Mouse (Mus musculus): ENCODE data around the gene Mga.

Mga gene

DNA sequence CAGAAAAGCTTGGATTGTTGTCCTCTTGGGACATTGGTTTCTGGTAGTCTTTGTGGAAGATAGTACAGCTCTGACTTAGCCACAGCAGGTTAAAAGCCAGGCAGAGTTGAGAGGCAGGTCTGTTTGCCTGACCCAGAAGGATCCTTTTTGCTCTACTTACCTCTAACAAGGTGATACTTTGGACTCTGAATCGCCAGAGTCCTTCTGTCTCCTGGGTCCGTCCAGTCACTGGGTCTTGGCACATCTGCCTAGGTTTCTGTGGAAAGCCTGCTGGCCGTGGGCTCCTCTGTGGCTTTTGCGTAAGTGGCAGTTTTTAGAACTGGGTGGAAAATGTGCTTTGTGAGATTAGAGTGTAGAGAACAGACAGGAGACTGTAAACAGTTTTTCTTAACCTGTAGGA is 91.9 kb downstream of the Mga start:
- DNase-seq = no peak

DNA sequence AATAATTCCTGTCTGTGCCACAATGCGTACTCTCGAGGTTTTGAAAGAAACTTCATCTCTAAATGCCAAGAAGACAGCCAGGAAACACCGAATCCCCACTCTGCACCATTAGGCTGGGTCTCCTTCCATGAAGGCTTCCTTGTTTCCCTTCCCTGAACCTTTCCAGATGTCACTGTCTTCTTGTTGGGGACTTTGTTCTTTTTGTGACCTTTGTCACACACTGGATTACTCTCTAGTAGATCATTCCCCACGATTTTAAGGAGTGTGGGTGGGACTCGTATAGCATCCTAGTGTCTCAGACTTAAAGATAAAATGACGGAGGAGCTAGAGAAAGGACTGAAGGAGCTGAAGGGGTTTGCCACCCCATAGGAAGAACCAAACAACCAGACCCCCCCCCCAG is 93.9 kb downstream of the Mga start:
- DNase-seq = no peak

GRCm38 (mm10) chr2:119992349-119992748 is 95.3 kb downstream of the Mga start:
- no peak for DNase-seq

DNA sequence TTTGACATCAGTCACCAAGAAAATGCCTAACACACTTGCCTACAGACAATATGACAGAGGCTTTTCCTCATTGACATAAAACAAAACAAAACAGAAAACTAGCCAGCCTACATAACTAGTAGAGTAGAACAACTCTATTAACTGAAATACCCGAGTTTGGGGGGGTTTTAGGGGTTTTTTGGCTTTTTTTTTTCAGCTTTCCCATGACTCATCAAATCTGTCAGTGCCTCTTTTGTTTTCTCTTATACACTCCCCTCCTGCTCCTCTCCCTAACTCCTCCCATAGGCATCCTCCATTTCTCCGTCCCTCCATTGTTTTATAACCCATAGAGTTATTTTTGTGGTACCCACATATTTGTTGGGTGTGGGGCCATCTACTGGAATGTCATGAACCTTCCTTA is 96.5 kb downstream of the Mga start:
- DNase-seq = no peak

DNA sequence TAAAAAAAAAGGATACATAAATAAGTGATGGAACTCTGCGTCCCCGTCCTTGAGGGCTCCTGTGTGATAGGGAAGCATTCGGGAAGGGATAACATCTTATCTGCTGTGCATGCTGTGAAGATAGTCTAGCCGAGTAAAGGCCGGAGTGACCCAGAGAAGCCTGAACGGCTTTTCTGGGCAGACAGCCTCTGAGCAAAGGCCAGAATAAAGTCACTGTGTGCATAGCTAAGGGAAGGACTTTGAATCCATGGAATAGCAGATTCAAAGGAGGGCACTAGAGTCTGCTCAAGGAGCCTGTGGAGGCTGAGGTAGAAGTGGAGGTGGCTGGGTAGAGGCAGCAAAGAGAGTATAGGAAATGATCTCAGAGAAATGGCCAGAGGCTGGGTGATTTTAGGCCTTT is 97.8 kb downstream of the Mga start:
- no peak for DNase-seq

DNA sequence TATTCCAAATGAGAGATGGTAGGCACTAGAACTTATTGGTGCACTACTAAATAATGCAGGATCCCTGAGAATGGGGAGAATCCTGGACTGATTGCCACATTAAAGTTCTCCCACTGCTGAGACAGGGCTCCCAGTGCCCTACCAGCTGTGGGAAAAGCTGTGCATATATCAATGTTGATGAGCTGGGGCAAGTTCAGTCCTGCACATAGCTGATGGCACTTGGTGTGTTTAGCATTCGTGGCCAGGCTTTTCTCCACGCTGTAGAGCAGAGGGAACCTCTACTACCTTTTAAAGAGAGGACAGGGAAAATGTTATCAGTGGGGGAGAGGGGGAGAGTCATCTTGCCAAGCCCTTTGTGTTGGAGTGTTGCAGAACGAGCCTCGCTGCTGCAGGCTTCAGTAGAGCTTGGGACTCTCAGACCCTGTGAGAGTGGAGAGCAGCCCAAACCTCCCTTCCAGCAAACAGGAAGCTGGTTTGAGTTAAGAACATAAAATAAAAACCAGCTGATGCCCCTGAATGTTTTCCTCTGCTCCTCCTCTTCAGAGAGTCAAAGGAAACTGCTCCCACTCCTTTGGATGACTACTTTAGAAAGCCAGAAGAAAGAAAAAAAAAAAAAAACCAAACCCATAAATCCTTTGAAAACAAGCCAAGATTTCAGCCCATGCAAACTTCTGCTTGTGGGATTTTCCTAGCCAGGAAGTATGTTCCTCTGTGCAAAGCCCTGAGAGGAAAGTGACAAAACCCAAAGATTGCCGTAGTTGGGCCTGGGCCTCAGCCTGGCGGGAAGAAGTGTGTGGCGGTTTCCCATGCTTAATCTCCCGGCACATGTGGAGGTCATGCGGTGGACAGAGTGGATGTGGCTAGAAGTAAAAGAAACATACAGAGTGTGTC is 98.6 kb downstream of the Mga start:
- peak; percentile 53 to 61 for DNase-seq

- DNase-seq = no peak
Observed at GRCm38 (mm10) chr2:119997354-119997753, 100.3 kb downstream of the Mga start.

DNA sequence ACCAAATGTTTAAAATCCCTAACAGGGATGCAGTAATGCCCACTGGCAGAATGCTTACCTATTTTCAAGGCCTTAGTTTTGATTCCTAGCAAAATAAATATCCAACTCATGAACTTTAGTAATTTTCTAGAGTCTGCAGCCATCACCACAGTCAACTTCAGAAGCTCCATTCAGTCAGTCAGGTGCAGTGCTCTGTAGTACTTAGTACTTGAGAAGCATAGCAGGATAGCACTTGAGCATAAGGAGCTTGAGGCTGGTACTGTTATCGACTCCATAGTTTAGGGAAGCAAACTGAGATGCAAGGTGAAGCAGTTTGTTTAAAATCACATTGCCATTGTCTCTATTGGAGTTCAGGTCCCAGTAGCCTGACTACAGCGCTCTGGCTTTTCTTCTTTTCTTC is 102.7 kb downstream of the Mga start:
- no peak for DNase-seq

- peak; percentile 39 to 61 for DNase-seq
Observed at GRCm38 (mm10) chr2:120000882-120001584, 104.0 kb downstream of the Mga start.

DNA sequence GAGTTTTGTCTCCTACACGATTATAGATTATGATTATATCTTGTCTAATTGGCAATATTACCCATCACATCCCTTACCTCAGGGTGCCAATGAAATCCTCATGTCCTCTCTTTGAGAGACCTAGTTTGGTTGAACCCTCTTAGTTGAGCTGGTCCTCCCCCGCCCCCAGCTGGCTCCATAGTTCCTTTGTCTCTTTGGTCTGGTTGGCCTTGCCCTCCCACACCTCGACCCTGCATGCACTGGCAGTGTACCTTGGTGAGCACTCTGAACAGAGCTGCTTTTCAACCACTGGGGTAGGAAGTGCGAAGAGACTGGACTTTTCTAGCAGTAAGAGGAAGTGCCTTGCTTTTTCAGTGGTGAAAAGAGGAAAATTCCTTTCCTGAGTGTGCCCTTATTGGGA is 104.9 kb downstream of the Mga start:
- DNase-seq = peak in 1 of 2 experiments; percentile 40

DNA sequence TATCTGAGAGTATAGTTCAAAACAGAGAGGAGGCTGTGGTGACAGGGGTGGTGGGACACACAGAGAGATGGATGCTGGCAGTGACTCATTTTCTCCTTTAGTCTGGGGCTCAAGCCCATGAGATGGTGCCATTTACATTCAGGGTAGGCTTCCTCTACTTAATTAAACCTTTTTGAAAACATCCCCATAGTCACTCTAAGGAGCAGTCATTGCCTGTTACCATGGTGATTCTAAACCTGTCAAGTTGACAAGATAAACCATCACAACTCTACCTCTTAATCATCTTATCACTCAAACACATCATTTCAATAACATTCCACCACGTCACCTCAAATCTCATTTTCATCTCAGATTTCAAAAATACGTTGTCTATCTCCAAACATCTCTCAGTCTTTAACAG is 106.9 kb downstream of the Mga start:
- DNase-seq = no peak

GRCm38 (mm10) chr2:120006696-120007095 is 109.7 kb downstream of the Mga start:
- no peak for DNase-seq

DNA sequence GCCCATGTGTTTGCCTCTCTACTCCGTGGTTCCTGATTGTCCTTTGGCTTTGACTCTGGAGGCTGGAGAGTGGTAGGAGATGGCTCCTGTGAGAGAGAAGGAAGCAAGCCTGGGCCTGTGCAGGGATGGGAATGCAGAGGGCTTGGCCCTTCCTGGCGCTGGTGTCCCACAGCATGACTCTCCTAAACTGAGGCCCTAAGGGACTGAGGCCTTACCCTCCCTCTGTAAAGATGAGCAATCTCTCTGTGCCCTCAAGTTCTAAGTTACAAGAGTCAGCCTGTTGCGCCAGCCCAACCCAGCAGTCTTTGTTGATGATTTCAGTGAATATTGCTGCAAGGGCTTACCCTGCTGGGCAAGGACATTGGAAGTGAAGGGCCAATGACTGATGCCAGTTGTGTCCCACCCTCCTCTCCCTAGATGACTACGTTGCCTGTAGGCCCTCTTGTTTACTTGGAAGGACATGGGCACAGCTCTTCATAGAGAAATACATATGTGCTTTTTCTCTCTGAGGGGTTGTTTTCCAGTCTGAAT is 110.7 kb downstream of the Mga start:
- DNase-seq = no peak

DNA sequence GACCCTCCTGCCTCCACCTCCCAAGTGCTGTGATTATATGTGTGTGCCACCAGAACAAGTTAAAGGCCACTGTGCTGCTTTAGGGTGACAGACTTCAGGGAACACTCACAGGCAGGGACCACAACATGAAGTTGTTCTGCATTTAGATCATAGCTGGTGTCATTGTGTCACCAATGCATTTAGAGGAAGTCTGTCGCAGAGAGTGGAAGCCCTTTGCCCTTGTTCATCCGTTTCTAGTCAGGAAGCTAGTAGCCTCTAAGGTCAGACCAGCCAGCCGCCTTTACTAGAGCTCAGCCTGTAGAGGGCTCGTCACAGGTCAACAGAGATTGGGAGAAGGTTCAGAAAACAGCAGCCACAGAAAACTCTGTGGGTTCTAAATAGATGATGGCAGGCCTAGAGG is 111.6 kb downstream of the Mga start:
- peak in 1 of 2 experiments; percentile 45 for DNase-seq

GRCm38 (mm10) chr2:120011462-120012200 is 114.6 kb downstream of the Mga start:
- peak; percentile 78 to 80 for DNase-seq

GRCm38 (mm10) chr2:120012924-120013323 is 115.9 kb downstream of the Mga start:
- DNase-seq = no peak

GRCm38 (mm10) chr2:120013831-120014486 is 116.9 kb downstream of the Mga start:
- DNase-seq = no peak

- DNase-seq = no peak
Observed at GRCm38 (mm10) chr2:120015882-120016281, 118.9 kb downstream of the Mga start.

GRCm38 (mm10) chr2:120017599-120017998 is 120.6 kb downstream of the Mga start:
- peak; percentile 44 to 57 for DNase-seq

Measured in kidney, postnatal 4 days (tissue).